Mouse (Mus musculus): ENCODE data around the gene Endov. TPM values are rescaled to one million over a fixed set of nuclear protein-coding genes. Genes with fewer than 3 reads are reported as not detected.

Gene Endov
- polyA plus RNA-seq, 1 experiment from 2014 or later: 10.8 TPM

DNA sequence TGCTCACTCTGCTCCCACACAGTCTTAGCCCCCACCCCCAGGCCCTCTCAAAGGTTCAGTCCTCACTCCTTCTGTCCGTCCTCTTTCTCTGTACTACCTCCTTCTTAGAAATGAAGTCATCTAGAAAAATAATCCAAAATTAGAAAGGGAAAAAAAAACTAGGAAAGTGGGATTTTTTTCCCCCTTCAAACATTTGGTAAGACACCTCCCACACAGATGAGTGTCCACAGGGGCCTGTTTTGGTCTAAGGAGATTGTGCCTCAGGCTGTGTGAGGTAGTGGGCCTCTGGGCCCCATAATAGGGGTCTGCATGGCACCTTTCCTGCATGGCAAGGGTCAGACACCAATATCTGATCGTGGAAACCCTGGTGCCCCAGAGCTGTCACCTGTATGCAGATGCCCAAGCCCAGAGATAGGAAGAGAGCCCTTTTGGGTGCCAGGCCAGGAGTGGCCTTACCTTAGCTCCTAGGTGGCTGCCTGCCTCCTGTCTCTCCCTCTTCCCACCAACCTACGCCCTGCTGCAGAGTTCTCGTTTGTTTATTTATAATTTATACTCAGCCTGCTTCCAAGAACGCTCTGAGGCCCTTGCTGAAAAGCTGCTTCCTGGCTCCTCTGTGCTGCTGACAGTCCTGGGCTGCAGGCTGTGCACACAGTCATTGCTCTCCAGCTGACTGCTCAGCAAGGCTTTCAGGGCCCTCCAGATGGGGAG is 29.0 kb downstream of the Endov start:
- Histone ChIP-seq H3K9me3 (no peaks in the 10 kb centered on the region), H3K27me3 (replicated peaks) (peaks cover 28% of the 10 kb centered on the region), H3K4me1 (peaks cover 4% of the 10 kb centered on the region), H3K4me2 (no peak overlapping the region), H3K4me3 (no peak overlapping the region), H3K36me3 (no peaks in the 10 kb centered on the region), H3K27ac (replicated peaks) (no peak overlapping the region), H3K9ac (no peak overlapping the region)
- 45% methylated on average over 5 of the region's 5 CpGs for WGBS
- no peak for ATAC-seq (ENCODE audit: extremely low read depth, insufficient number of reproducible peaks, low FRiP score, low TSS enrichment)

DNA sequence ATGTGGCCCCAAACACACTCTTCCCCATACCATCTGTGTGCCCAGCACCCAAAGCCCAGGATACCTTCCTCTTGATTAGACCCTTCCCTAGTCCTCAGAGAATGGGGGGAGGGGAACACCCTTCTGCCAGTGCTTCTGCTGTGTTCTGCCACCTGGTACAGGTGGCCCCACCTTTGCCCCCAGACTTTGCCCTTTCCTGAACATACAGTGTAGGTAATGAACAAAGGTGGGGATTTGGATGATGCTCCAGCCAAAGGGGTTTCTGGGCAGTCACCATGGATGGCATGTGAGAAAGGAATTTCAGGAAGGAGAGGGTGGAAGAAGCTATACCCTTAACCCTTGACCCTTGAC is 29.5 kb downstream of the Endov start:
- Histone ChIP-seq H3K9ac (no peak overlapping the region), H3K4me1 (peaks cover 3% of the 10 kb centered on the region), H3K36me3 (no peaks in the 10 kb centered on the region), H3K9me3 (no peaks in the 10 kb centered on the region), H3K27ac (replicated peaks) (no peak overlapping the region), H3K27me3 (replicated peaks) (peaks cover 22% of the 10 kb centered on the region), H3K4me2 (no peak overlapping the region), H3K4me3 (no peak overlapping the region)
- ATAC-seq (ENCODE audit: extremely low read depth, insufficient number of reproducible peaks, low FRiP score, low TSS enrichment): no peak

DNA sequence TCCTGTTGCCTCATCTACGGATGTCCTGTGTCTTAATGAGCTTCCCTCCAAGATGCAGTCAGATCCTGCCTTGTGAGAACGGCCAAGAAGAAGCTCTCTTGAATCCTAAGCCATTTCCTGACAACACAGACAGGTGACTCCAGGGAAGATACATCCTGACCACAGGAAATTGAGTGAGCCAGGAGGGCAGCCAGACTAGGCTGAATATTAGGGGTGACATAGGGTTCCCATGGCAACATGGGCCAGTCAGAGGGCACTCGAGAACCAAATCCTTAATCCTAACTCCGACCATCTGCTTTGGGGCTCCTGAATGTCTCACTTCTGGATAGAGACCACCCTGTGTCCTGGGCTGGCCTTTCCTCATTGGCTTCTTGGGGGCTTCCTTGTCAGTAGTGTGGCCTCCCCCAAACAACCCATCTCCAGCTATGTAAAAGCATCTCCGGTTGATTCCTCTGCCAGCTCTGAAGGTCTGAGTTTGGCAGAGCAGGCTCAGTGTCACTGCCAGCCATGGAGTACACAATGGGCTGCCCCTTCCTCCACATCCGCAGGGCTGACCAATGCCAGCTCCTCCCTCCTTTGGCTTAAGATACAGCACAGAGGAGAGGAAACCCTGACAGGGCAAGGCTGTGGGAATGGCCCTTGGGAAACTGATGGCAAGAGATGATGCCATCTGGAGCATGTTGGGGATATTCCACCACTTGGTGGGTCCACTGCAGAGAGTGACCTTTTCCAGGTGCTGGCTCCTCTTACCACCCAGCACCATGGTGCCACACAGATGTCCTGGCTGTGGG is 31.0 kb downstream of the Endov start:
- ATAC-seq (ENCODE audit: extremely low read depth, insufficient number of reproducible peaks, low FRiP score, low TSS enrichment): no peak
- Histone ChIP-seq H3K36me3 (no peaks in the 10 kb centered on the region), H3K4me1 (peaks cover 3% of the 10 kb centered on the region), H3K4me2 (no peak overlapping the region), H3K9me3 (no peaks in the 10 kb centered on the region), H3K27ac (replicated peaks) (no peak overlapping the region), H3K27me3 (replicated peaks) (peaks cover 10% of the 10 kb centered on the region; the same call in 1 of the 2 replicates), H3K9ac (no peak overlapping the region), H3K4me3 (no peak overlapping the region)
- 69% methylated on average over 6 of the region's 6 CpGs for WGBS

DNA sequence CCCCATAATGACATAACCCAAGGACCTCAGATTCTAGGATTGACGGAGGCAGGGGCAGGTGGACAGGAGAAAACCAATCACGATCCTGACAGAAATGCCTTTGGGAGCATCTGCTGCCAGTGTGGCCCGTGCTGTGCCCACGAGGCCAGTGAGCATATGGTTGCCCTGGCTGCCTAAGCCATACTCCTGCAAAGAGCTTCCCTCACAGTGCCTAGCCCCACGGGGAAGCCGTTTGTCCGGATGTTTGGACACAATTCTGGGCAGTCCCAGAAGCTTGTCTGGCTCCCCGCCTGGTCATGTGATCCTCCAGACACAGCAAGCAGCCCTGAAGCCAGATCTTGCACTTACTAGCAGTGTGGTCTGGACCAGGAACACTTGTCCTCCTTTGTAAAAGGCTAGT is 31.6 kb downstream of the Endov start:
- H3K27me3 ChIP-seq (replicated peaks): peaks cover 5% of the 10 kb centered on the region; the same call in 1 of the 2 replicates
- WGBS: 67% methylated on average over 8 of the region's 8 CpGs
- no peaks in the 10 kb centered on the region for H3K36me3 ChIP-seq
- H3K4me3 ChIP-seq: no peak overlapping the region
- H3K9ac ChIP-seq: no peak overlapping the region
- no peak for ATAC-seq (ENCODE audit: extremely low read depth, insufficient number of reproducible peaks, low FRiP score, low TSS enrichment)
- no peak overlapping the region for H3K27ac ChIP-seq (replicated peaks)
- no peak overlapping the region for H3K4me2 ChIP-seq
- H3K4me1 ChIP-seq: peaks cover 3% of the 10 kb centered on the region
- H3K9me3 ChIP-seq: no peaks in the 10 kb centered on the region

DNA sequence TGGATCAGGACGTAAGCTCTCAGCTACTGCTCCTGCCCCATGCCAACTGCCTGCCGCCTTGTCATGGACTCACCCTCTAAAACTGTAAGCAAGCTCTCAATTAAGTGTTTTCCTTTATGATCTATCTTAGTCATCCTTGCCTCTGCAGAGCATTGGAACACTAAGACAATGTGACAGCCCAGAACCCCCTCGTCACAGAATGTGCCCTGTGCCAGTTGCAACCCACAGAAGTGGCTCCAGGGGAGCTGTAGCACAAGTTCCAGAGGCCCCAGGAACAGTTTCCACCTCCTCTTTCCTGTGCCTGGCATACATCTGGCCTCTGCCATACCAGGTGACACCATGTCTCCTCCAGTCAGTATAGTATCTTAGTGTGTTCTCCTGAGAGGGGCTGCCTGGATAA is 32.2 kb downstream of the Endov start:
- H3K4me2 ChIP-seq: no peak overlapping the region
- no peak overlapping the region for H3K4me3 ChIP-seq
- ATAC-seq (ENCODE audit: extremely low read depth, insufficient number of reproducible peaks, low FRiP score, low TSS enrichment): no peak
- H3K9me3 ChIP-seq: no peaks in the 10 kb centered on the region
- 73% methylated on average over 3 of the region's 3 CpGs for WGBS
- 0 out of 2 replicates have a peak, but pooled peaks cover 3% of the 10 kb centered on the region for H3K27me3 ChIP-seq (replicated peaks)
- H3K36me3 ChIP-seq: no peaks in the 10 kb centered on the region
- no peak overlapping the region for H3K27ac ChIP-seq (replicated peaks)
- no peak overlapping the region for H3K9ac ChIP-seq
- peaks cover 3% of the 10 kb centered on the region for H3K4me1 ChIP-seq

DNA sequence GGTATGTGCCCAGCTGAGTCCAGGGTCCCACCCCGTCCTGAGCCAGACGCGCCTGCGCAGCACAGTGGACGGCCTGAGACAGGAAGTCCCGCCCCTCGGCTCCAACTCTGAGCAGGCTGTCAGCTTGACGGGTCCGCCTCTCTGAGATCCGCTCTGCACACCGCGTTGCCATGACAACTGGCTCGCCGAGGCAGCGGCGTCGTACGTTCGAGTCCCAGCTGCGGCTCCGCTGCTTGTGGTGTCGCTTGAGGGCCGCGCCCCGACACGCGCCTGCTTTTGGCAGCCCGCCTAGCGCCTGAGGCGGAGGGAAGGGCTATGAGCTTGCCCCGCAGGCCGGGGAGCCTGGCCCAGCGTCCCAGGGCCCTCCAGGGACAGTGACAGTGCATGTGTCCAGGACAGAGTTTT is 33.4 kb downstream of the Endov start:
- peak; percentile 79; the same call in 1 of the 2 replicates for ATAC-seq (ENCODE audit: extremely low read depth, insufficient number of reproducible peaks, low FRiP score, low TSS enrichment)
- H3K27ac ChIP-seq (replicated peaks): no peak overlapping the region

DNA sequence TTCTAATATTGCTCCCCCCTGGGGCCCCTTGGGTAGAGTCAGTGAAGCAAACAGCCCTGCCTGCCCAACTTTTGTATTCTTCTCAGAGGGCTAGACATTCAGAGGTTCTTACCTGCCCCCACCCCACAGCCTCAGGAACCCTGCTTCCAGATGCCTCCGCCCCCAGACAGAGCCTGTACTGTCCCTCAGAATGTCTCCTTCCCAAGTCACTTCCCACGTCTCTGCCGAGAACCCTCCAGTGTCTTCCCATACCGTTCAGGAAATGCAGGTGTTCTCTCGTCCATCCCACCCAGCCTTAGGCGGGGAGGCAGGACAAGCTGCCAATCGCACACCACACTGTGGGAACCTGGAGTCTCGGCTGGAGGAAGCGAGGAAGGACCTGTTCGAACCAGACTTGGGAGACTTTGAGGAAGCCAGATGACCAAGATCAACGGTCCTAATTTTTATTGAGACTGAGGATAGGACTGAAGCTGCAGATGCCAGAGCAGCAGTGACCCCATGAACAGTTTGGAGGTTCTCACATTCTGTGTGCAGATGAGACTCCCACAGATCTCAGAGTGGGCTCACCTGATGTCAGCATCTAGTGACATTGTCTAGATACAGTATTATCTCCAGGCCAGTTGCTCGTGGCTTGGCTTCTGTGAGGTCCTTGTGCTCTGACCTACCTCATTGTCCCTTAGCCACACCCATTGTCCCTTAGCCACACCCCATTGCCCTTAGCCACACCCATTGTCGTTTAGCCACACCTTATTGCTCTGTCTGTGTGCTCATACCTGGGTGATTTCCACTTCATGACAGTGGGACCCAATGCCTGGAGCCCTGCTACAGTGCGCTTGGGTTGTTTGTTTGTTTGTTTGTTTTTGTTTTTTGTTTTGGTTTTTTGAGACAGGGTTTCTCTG is 35.2 kb downstream of the Endov start:
- Histone ChIP-seq H3K9me3 (no peaks in the 10 kb centered on the region), H3K9ac (no peak overlapping the region), H3K4me2 (no peak overlapping the region), H3K4me1 (peaks cover 3% of the 10 kb centered on the region), H3K27ac (replicated peaks) (no peak overlapping the region), H3K36me3 (no peaks in the 10 kb centered on the region), H3K4me3 (no peak overlapping the region), H3K27me3 (replicated peaks) (peaks cover 7% of the 10 kb centered on the region)
- ATAC-seq (ENCODE audit: extremely low read depth, insufficient number of reproducible peaks, low FRiP score, low TSS enrichment): no peak
- 74% methylated on average over 14 of the region's 14 CpGs for WGBS

More for the DNA sequence above, 33.4 kb downstream of the Endov start:
- no peaks in the 10 kb centered on the region for H3K36me3 ChIP-seq
- H3K4me3 ChIP-seq: peak overlapping the region; percentile 66
- H3K4me2 ChIP-seq: peak overlapping the region; percentile 77
- no peaks in the 10 kb centered on the region for H3K9me3 ChIP-seq
- H3K27me3 ChIP-seq (replicated peaks): peaks cover 3% of the 10 kb centered on the region; the same call in 1 of the 2 replicates
- peak overlapping the region; percentile 82 for H3K9ac ChIP-seq
- H3K4me1 ChIP-seq: peaks cover 3% of the 10 kb centered on the region
- 1% methylated on average over 33 of the region's 33 CpGs for WGBS

DNA sequence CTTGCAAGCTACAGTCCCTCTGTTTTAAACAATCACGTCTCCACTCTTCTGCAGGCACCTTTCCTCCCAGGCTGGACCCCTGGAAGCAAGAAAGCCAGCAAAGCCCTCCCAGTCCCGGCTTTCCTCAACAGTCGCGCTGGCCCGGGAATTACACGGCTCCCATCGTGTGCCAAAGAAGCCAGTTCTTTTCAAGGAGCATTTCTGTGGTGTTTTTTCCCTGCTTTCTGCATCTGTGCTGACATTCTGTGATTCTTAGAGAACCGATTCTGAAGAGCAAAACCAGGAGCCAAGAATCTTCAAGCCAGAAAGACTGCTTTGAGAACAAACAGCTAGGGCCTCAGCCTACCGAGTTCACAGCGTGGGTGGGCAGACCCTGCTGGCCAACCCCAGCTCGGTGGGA is 37.8 kb downstream of the Endov start:
- Histone ChIP-seq H3K27ac (replicated peaks) (no peak overlapping the region), H3K27me3 (replicated peaks) (peaks cover 29% of the 10 kb centered on the region), H3K4me3 (no peak overlapping the region), H3K9me3 (no peaks in the 10 kb centered on the region), H3K4me1 (peaks cover 3% of the 10 kb centered on the region), H3K9ac (no peak overlapping the region), H3K36me3 (no peaks in the 10 kb centered on the region), H3K4me2 (no peak overlapping the region)
- no peak for ATAC-seq (ENCODE audit: extremely low read depth, insufficient number of reproducible peaks, low FRiP score, low TSS enrichment)
- WGBS: 57% methylated on average over 11 of the region's 11 CpGs

DNA sequence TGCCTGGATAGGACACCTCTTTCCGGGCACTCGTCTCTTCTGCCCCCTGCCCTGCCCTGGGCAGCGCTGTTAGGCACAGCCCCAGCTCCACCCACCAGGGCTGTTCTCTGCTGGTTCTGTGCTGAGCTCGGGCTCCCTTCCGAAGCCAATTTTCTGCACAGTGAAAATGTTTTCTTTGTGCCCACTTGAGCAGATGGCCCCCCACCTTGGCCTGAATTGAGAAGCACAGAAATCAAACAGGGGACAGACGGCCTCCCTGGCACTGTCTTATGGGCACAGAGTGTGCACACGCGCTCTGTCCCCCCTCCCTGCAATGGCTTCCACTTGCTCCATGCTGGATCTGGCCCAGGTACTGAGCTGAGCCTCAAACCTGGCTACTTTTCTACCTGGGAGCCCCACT is 41.3 kb downstream of the Endov start:
- 59% methylated on average over 8 of the region's 8 CpGs for WGBS
- no peak for ATAC-seq (ENCODE audit: extremely low read depth, insufficient number of reproducible peaks, low FRiP score, low TSS enrichment)
- Histone ChIP-seq H3K27me3 (replicated peaks) (peaks cover 34% of the 10 kb centered on the region), H3K27ac (replicated peaks) (no peak overlapping the region), H3K9me3 (no peaks in the 10 kb centered on the region), H3K9ac (no peak overlapping the region), H3K36me3 (no peaks in the 10 kb centered on the region), H3K4me3 (no peak overlapping the region), H3K4me2 (no peak overlapping the region), H3K4me1 (no peaks in the 10 kb centered on the region)

DNA sequence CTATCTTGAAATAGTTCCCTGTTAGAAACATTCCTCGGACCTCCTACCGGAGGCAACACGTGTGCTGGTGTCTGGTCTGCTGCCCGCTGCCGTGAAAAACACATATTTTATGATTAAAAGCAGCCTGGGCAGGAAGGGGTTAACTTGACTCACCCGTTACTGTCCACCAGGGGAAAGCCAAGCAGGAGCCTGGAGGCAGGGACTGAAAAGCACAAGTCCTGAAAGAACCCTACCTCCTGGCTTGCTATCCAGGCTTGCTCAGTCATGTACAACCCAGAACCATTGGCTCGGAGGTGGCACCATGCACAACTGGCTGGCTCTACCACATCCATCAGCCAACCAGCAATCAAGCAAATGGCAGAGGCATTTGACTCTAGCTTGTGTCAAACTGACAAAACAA is 42.6 kb downstream of the Endov start:
- no peaks in the 10 kb centered on the region for H3K4me1 ChIP-seq

DNA sequence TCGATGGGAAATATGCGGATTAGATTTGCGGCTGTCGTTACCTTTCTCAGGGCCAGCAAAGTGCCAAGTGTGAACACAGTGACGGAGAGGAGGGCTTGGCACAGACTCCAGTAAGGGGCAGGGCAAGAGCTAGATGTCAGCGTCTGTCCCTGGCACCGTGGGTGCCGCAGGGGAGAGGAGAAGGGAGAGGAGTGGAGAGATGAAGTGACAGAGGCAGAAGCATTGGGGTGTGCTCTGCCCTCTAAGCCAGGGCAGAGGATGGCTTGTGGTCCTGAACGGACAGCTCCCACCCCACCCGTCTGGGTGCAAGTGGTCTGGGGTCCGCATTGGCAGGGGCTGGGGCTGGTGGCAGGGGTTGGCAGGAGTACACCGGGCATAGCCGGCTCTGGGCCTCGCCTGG is 48.8 kb downstream of the Endov start:
- H3K36me3 ChIP-seq: no peaks in the 10 kb centered on the region
- no peak for ATAC-seq (ENCODE audit: extremely low read depth, insufficient number of reproducible peaks, low FRiP score, low TSS enrichment)
- H3K4me1 ChIP-seq: no peaks in the 10 kb centered on the region
- no peak overlapping the region for H3K27ac ChIP-seq (replicated peaks)
- H3K4me2 ChIP-seq: no peak overlapping the region
- WGBS: 25% methylated on average over 14 of the region's 14 CpGs
- H3K9ac ChIP-seq: no peak overlapping the region
- peaks cover 69% of the 10 kb centered on the region for H3K27me3 ChIP-seq (replicated peaks)
- no peaks in the 10 kb centered on the region for H3K9me3 ChIP-seq
- no peak overlapping the region for H3K4me3 ChIP-seq

More for the DNA sequence above, 42.6 kb downstream of the Endov start:
- Histone ChIP-seq H3K36me3 (no peaks in the 10 kb centered on the region), H3K4me2 (no peak overlapping the region), H3K9ac (no peak overlapping the region), H3K4me3 (no peak overlapping the region), H3K9me3 (no peaks in the 10 kb centered on the region), H3K27ac (replicated peaks) (no peak overlapping the region), H3K27me3 (replicated peaks) (peaks cover 38% of the 10 kb centered on the region)
- no peak for ATAC-seq (ENCODE audit: extremely low read depth, insufficient number of reproducible peaks, low FRiP score, low TSS enrichment)
- WGBS: 58% methylated on average over 7 of the region's 7 CpGs
